Comparison of ENCODE assay signal across 15 mouse cellular contexts in genomic region chr19:52112398-52112797, GRCm38 (mm10).
A peak's percentile ranks its signal among the peaks of the same experiment; 100 is the strongest.
DNase-seq lines count a peak whose midpoint lies in the region; ATAC-seq and TF ChIP-seq lines count a peak whose summit lies in the region.
"Had no signal": no experiment of that assay in that cellular context is flagged by ENCODE, and none has a peak within 500 bp of the region (broad histone marks: within the 10 kb centered on the region; RNA-seq: fewer than 3 reads in every experiment).

No protein-coding gene starts in this region.

- TF ChIP-seq CTCF in lung, adult 2 months (IDR thresholded peaks at IDR 0.05; ENCODE audit: insufficient read depth, low read length) = no peak

- no peaks in the 10 kb centered on the region for H3K27me3 ChIP-seq in embryonic facial prominence, embryonic 11.5 days (ENCODE audit: control insufficient read depth, insufficient read depth, low read length)
- H3K27me3 ChIP-seq: embryonic facial prominence, embryonic 15.5 days; forebrain, embryonic 12.5 days had no signal

- no peaks in the 10 kb centered on the region for H3K4me1 ChIP-seq in embryonic facial prominence, embryonic 11.5 days (ENCODE audit: control insufficient read depth, insufficient read depth, low read length)
- H3K4me1 ChIP-seq in lung, adult 2 months (ENCODE audit: control insufficient read depth, insufficient read depth, low read length) = no peaks in the 10 kb centered on the region
- H3K4me1 ChIP-seq: embryonic facial prominence, embryonic 15.5 days; forebrain, embryonic 12.5 days had no signal

- no peak overlapping the region for H3K27ac ChIP-seq in embryonic facial prominence, embryonic 11.5 days (replicated peaks; ENCODE audit: low read depth, low read length)
- H3K27ac ChIP-seq: embryonic facial prominence, embryonic 15.5 days; forebrain, embryonic 12.5 days; gastrocnemius, adult 2 months had no signal

- 56% methylated on average over 3 of the region's 3 CpGs for WGBS in embryonic facial prominence, embryonic 11.5 days
- WGBS in lung, adult 2 months = 83% methylated on average over 3 of the region's 3 CpGs

- H3K4me3 ChIP-seq in embryonic facial prominence, embryonic 11.5 days (ENCODE audit: low read depth, low read length) = no peak overlapping the region
- H3K4me3 ChIP-seq in lung, adult 2 months (replicated peaks; ENCODE audit: extremely low read depth, low read depth, low read length) = no peak overlapping the region
- H3K4me3 ChIP-seq: embryonic facial prominence, embryonic 15.5 days; forebrain, embryonic 12.5 days; gastrocnemius, adult 2 months had no signal

- H3K9ac ChIP-seq in embryonic facial prominence, embryonic 11.5 days (replicated peaks; ENCODE audit: low read length) = no peak overlapping the region
- H3K9ac ChIP-seq: embryonic facial prominence, embryonic 15.5 days; forebrain, embryonic 12.5 days had no signal

- no peaks in the 10 kb centered on the region for H3K9me3 ChIP-seq in embryonic facial prominence, embryonic 11.5 days (replicated peaks; ENCODE audit: control insufficient read depth, low read length)
- H3K9me3 ChIP-seq: embryonic facial prominence, embryonic 15.5 days; forebrain, embryonic 12.5 days had no signal

- H3K4me2 ChIP-seq in embryonic facial prominence, embryonic 11.5 days (ENCODE audit: low read depth, low read length) = no peak overlapping the region
- H3K4me2 ChIP-seq: embryonic facial prominence, embryonic 15.5 days; forebrain, embryonic 12.5 days had no signal

- ATAC-seq in cerebellum, adult (ENCODE audit: insufficient number of reproducible peaks, low FRiP score, low TSS enrichment) = 0 out of 2 replicates have a peak, but pooled peaks have one; percentile 10
- ATAC-seq in embryonic facial prominence, embryonic 11.5 days (replicated peaks; ENCODE audit: insufficient number of reproducible peaks, low FRiP score, low TSS enrichment, low read depth) = no peak
- ATAC-seq: lung, postnatal 0 days had no signal

- DNase-seq in cerebellum, adult 8-10 months = no peak
- DNase-seq in layer of hippocampus, postnatal 36 days = peak; percentile 1 to 6
- DNase-seq in layer of hippocampus, adult 9-10 months (ENCODE audit: low spot score) = no peak
- DNase-seq in cerebellum, adult 11 months = peak; percentile 2
- peak; percentile 60 for DNase-seq in embryonic facial prominence, embryonic 11.5 days (ENCODE audit: low spot score)
- DNase-seq in lung, adult 2 months = no peak
- DNase-seq in spleen, postnatal 4 days (ENCODE audit: low spot score in 2 of 2) = no peak
- DNase-seq: adrenal gland, adult 2 months; gastrocnemius, adult 2 months; heart, postnatal 14 days; thymus, postnatal 14 days had no signal

- no peak for TF ChIP-seq POLR2A in lung, adult 2 months (IDR thresholded peaks at IDR 0.05; ENCODE audit: borderline replicate concordance, extremely low read depth, low read depth, low read length)

- no peaks in the 10 kb centered on the region for H3K36me3 ChIP-seq in embryonic facial prominence, embryonic 11.5 days (replicated peaks; ENCODE audit: control insufficient read depth, insufficient read depth, low read depth, low read length)
- H3K36me3 ChIP-seq: embryonic facial prominence, embryonic 15.5 days; forebrain, embryonic 12.5 days had no signal

Comparison
In these comparisons a context has a peak if more than half of its experiments do, and no peak if none do; other contexts are left out.
1. DNase-seq: peak in layer of hippocampus, postnatal 36 days (2 of 2), cerebellum, adult 11 months (single experiment) and embryonic facial prominence, embryonic 11.5 days (single experiment); none in cerebellum, adult 8-10 months (single experiment), layer of hippocampus, adult 9-10 months (single experiment), lung, adult 2 months (single experiment) and spleen, postnatal 4 days (0 of 2).